In the genomic region with DNA sequence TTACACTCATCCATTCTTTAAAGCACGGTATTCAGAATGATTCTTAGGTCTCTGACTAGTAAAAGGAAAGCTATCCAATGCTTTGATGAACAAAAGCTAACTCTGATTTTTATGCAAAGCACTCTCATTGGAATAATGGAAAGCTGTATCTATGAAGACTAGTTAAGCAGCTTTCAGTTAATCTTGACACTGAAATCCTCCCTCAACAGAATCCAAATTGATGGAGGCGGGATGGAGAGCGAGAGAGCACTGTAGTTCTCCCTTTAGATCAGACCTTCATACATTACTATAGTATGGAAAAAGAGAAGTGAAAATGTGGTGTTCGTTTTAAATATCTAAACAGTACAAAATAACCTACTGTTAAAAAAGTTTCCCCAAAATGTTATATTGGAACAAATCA, we compare ENCODE assay signal across 25 mouse cellular contexts.
"Had no signal": no experiment of that assay in that cellular context is flagged by ENCODE, and none has a peak within 500 bp of the region (broad histone marks: within the 10 kb centered on the region; RNA-seq: fewer than 3 reads in every experiment).

No protein-coding gene starts in this region.

- H3K4me3 ChIP-seq: heart, adult 2 months; heart, embryonic 13.5 days; heart, embryonic 15.5 days; hindbrain, embryonic 10.5 days; hindbrain, embryonic 12.5 days; intestine, embryonic 15.5 days; layer of hippocampus, adult 2 months; left cerebral cortex, adult 2 months; limb, embryonic 10.5 days; limb, embryonic 12.5 days had no signal

- H3K9ac ChIP-seq: heart, embryonic 13.5 days; heart, embryonic 15.5 days; hindbrain, embryonic 12.5 days; hindbrain, embryonic 14.5 days; intestine, embryonic 15.5 days; limb, embryonic 12.5 days had no signal

- H3K27me3 ChIP-seq: heart, embryonic 13.5 days; heart, embryonic 15.5 days; hindbrain, embryonic 12.5 days; intestine, embryonic 15.5 days; limb, embryonic 12.5 days had no signal

- H3K9me3 ChIP-seq: heart, embryonic 13.5 days; heart, embryonic 15.5 days; hindbrain, embryonic 10.5 days; hindbrain, embryonic 12.5 days; intestine, embryonic 15.5 days; limb, embryonic 10.5 days; limb, embryonic 12.5 days had no signal

- DNase-seq: gastrocnemius, postnatal 14 days; gastrocnemius, postnatal 36 days; heart, adult 11 months; heart, adult 2 months; heart, postnatal 4 days; kidney, adult 18-20 months; kidney, adult 8-10 months; kidney, postnatal 10 days; kidney, postnatal 25 days; kidney, postnatal 4 days; liver had no signal

- H3K4me2 ChIP-seq: heart, embryonic 11.5 days; heart, embryonic 13.5 days; heart, embryonic 15.5 days; hindbrain, embryonic 12.5 days; hindbrain, embryonic 14.5 days; intestine, embryonic 15.5 days; limb, embryonic 12.5 days had no signal

- ATAC-seq: hindbrain, embryonic 16.5 days; inflammation-experienced regulatory T-cells, adult 6 months; intestine, embryonic 15.5 days; intestine, postnatal 0 days had no signal

- H3K36me3 ChIP-seq: heart, embryonic 13.5 days; heart, embryonic 15.5 days; hindbrain, embryonic 12.5 days; intestine, embryonic 15.5 days had no signal

- H3K27ac ChIP-seq: heart, adult 2 months; heart, embryonic 13.5 days; heart, embryonic 15.5 days; hindbrain, embryonic 10.5 days; hindbrain, embryonic 12.5 days; hindbrain, embryonic 14.5 days; intestine, embryonic 15.5 days; layer of hippocampus, adult 2 months; left cerebral cortex, adult 2 months; limb, embryonic 10.5 days; limb, embryonic 12.5 days had no signal

- H3K4me1 ChIP-seq: heart, embryonic 15.5 days; hindbrain, embryonic 10.5 days; hindbrain, embryonic 12.5 days; intestine, embryonic 15.5 days had no signal
